Mouse (Mus musculus): ENCODE measurements around the gene Olfr412.

Olfr412 gene

GRCm38 (mm10) chr11:74361769-74362168 is at the start of gene Olfr412:
Olfr412 (plus strand) TSS chr11:74362069.
- no peak for DNase-seq (ENCODE audit: low spot score)

DNA sequence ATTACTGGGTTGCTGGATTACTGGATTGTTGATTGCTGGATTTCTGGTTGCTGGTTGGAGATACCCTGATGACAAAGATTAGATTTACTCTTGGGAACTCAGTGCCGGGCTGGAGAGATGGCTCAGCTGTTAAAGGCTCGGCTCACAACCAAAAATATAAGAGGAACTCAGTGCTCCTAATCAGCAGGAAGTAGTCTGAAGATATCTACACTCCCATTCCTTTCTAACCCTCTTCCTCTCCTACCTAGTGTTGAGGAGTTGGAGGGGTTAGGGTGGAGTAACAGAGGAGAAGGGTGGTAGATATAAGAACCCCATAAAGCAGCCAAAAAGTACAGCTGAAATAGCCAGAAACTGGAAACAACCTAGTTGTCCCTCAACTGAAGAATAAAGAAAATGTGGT is 35.8 kb upstream of the Olfr412 start:
- DNase-seq (ENCODE audit: low spot score), result no peak

DNA sequence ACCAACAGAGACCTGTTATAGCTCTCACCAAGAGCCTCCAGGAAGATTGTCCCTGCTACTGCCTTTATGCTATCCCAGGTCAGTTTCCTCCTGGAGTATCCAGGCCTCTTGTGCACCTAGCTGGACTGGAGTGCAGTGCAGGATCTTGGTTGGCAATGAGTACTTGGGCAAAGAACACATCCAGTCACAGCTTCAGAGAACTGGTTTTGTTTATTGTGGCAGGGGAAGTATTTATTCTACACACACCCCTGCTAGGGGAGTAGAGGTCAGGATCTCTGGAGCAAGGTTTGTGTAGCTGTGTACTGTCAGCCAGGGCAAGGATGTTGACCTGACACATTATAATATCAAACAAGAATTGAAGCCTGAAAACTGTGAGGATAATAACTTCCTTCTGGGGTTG is 33.1 kb upstream of the Olfr412 start:
- no peak for DNase-seq (ENCODE audit: low spot score)

DNA sequence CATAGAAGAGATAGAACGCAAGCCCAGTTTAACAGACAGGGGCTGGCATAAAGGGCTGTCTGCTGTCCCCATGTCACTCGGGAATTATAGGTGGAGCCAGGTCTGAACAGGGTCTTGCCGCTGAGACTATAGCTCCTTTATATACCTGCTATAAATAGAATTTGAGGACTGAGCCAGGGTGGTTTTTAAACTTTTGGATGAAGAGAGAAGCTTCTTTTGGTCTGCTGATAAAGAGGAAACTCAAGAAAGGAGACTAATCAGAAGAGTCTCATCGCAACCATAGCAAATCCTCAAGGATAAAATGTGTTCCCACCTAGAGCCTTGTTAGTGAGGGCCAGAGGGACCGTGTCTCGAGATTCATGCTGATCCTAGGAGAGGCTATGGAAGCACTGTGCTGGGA is 23.9 kb upstream of the Olfr412 start, which contains the start of gene Olfr410:
TSS of gene Olfr410 (minus strand) at position 101 of the 400 bp plus-strand sequence.
- no peak for DNase-seq (ENCODE audit: low spot score)

GRCm38 (mm10) chr11:74352550-74352949 is 9.3 kb upstream of the Olfr412 start, which contains the start of gene Olfr411:
Olfr411 (minus strand) TSS chr11:74352650.
- DNase-seq (ENCODE audit: low spot score), result no peak

- DNase-seq (ENCODE audit: low spot score), result peak; percentile 93
These were observed 9.7 kb downstream of the Olfr412 start for GRCm38 (mm10) chr11:74371393-74372100.

DNA sequence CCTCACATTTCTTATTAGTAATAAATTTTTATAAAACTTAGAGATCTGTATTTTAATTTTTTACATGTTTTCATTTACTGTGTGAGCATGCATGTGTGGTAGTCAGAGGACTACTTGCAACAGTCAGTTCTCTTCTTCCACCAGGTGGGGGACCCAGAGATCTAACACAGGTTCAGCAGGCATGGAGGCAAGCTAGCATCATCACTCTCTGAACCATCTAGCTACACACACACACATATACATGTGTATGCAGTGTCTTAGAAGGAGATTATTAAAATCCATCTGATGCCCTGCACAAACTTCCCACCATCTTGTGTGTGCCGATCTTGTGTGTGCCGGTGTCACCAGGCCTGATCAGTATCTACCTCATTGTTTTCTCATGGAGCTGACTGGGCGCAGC is 15.0 kb downstream of the Olfr412 start:
- DNase-seq (ENCODE audit: low spot score), result peak; percentile 68

- DNase-seq (ENCODE audit: low spot score), result no peak
These were observed 17.5 kb downstream of the Olfr412 start for GRCm38 (mm10) chr11:74379166-74379873.

GRCm38 (mm10) chr11:74385674-74386073 is 23.8 kb downstream of the Olfr412 start:
- no peak for DNase-seq (ENCODE audit: low spot score)

DNA sequence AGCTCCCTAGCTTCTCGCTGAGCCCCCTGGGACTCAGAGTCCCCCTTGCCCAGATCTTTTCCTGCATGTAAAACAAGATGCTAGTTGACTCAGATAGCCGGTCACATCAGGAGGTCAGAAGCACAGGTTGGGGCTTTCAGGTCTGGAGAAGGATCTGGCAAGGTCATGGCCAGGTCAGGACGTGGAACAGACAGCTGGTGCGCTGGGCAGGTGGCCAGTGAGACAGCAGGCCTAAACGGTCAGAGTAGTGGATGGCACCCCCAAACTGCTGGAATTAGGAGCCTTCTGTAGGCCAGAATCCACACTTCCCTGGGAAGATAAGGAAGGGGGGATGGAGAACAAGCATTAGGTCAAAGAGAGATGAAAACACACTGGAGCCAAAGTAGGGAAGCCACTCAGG is 25.3 kb downstream of the Olfr412 start:
- DNase-seq (ENCODE audit: low spot score), result no peak

- DNase-seq (ENCODE audit: low spot score), result no peak
These were observed 30.0 kb downstream of the Olfr412 start for GRCm38 (mm10) chr11:74391899-74392298.

- DNase-seq (ENCODE audit: low spot score), result no peak
These were observed 31.0 kb downstream of the Olfr412 start for GRCm38 (mm10) chr11:74392903-74393302.

GRCm38 (mm10) chr11:74393489-74393888 is 31.6 kb downstream of the Olfr412 start:
- DNase-seq (ENCODE audit: low spot score), result peak; percentile 26

- no peak for DNase-seq (ENCODE audit: low spot score)
These were observed 33.7 kb downstream of the Olfr412 start for GRCm38 (mm10) chr11:74395583-74395982.

- peak; percentile 51 for DNase-seq (ENCODE audit: low spot score)
These were observed 40.3 kb downstream of the Olfr412 start for GRCm38 (mm10) chr11:74402126-74402525.

GRCm38 (mm10) chr11:74404216-74404615 is 42.3 kb downstream of the Olfr412 start:
- DNase-seq (ENCODE audit: low spot score), result no peak

DNA sequence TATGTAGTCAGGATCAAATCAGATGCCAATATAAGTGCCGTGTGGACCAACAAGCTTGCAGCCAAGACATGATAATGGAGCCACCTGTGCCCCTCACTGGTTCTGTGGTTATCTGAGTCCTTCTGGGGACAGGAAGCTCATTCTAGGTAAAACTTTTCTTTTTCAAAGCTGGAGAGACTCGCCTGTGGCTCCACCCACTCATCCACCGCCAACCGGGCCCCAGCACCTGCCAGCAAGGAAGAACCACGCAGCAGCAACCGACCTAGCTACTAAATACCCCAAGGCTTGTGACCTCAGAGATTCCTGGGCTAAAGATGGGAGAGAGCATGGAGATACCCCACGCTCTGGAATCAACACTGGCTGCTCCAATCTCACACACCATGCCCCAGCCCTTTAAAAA is 43.3 kb downstream of the Olfr412 start:
- DNase-seq (ENCODE audit: low spot score), result no peak

DNA sequence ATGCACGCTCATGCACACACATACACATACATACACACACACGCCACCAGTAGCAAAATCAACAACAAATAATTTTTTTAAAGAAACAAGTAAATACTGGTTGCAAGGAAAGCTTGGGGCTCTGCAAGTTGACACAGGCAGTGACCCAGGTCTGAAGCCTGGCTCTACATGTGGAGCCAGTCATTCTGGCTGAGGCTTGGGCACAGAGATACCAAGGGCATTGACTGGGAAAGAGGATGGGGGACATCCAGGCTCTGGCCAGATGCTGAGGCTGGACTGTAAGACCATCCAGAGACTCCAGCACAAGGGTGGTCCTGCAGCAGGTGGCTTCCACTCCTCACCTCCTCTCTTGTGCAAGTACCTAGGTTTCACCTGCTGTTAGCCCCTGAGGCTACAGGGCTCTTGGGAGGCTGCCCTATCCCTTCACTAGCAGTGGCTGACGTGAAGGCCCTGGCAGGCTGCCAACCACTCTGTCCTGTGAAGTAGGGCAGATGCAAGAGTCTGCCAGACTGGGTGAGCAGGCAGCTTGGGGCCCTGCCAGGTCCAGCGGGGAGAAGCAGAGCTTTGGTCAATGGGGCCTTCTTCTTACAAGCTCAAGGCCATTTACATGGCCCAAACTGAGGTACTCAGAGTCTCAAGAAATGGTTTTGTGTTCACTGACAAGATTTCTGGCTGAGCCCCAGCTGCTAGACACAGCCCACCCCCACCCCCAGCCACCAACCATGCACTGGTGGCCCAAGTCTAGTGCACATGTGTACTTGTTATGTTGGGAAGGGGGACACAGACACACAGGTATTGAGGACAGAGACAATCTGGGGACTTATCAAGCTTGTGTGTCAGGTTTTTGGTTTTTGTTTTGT is 46.9 kb downstream of the Olfr412 start:
- peak; percentile 71 for DNase-seq (ENCODE audit: low spot score)

DNA sequence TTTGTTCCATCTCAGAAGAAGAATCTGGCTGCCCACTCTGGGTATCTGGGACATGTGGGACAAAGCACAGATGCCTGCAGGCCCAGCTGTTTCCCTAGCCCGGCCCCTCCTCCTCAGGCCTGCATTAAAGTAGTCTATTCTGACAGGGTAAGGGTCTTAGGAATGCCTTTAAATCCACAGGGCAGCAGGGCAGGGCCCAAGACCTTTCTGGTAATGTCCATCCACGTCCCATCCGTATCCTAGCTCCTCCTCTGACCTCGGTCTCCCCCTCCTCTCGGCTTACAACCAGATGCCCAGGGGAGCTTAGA is 47.5 kb downstream of the Olfr412 start:
- peak; percentile 21 for DNase-seq (ENCODE audit: low spot score)

DNA sequence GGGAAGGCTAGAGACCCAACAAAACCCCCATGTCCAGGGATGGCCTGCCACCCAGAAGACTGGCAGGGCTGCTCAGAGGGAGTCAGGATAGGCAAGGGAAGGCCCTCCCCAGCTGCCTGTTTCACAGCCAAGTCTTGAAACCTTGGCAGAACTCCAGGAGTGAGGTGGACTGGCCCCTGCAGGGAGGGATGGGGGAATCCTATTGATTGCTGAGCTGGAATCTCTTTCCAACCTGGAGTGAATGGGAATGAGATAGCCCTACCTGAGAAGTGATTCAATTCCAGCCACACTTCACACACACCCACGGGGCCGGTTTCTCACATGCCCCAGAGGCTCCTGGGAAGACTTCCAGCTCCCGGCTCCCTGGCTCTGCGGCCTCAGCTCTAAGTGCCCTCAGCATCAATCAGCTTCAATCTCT is 47.9 kb downstream of the Olfr412 start:
- DNase-seq (ENCODE audit: low spot score), result peak; percentile 24

DNA sequence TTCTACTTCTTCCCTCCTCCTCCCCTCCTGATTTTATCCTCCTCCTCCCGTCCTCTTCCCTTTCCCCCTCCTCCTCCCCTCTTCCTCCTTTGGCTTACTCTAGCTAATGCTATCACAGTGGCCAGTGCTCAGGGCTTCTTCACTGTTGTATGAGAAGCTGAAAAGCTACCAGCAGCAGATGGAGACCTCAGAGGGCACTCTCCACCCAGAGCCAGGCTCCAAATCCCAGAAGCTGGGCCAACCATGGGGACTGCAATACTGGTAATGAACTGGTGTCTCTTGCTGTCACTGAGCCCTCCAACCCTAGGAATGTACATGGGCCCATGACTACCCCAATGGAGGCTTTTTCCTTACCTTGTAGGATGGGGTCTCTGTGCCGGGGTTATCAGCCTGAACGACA is 50.1 kb downstream of the Olfr412 start:
- DNase-seq (ENCODE audit: low spot score), result no peak

GRCm38 (mm10) chr11:74412462-74412861 is 50.6 kb downstream of the Olfr412 start:
- DNase-seq (ENCODE audit: low spot score), result no peak
